Mouse (Mus musculus) MEL (cell line): Measurements from ENCODE around the gene Ywhag.

Experiments
- CTCF ChIP-seq, 3 experiments: IDR thresholded peaks in 2 of 3; conservative IDR thresholded peaks in 1 of 3; 2 replicates each; pipeline ENCODE4 v1.5.1; 2011 to 2012; ENCODE audit warnings: low read length in 3 of 3, low read depth in 2 of 3, mild to moderate bottlenecking in 2 of 3, improper control_type of control experiment in 1 of 3, inconsistent platforms in 1 of 3, mixed read lengths in 1 of 3, moderate library complexity in 1 of 3; ENCODE audit not compliant: control insufficient read depth in 1 of 3, insufficient read depth in 1 of 3, poor library complexity in 1 of 3, severe bottlenecking in 1 of 3
- E2F4 ChIP-seq: IDR thresholded peaks from 2 replicates; pipeline ENCODE4 v1.6.1; 2011; ENCODE audit warnings: low read depth, low read length, improper control_type of control experiment, borderline replicate concordance
- EP300 ChIP-seq, 2 experiments: IDR thresholded peaks; 2 replicates each; pipeline ENCODE4 v1.6.1; 2011; ENCODE audit warnings: improper control_type of control experiment in 2 of 2, low read length in 2 of 2, low read depth in 1 of 2, mild to moderate bottlenecking in 1 of 2
- GABPA ChIP-seq: IDR thresholded peaks from 2 replicates; pipeline ENCODE4 v1.6.1; 2012; ENCODE audit warnings: low read depth, mild to moderate bottlenecking, inconsistent platforms, low read length, improper control_type of control experiment, moderate library complexity
- HCFC1 ChIP-seq: IDR thresholded peaks from 2 replicates; pipeline ENCODE4 v1.6.1; 2012; ENCODE audit warnings: low read depth, mild to moderate bottlenecking, inconsistent platforms, low read length, improper control_type of control experiment, moderate library complexity
- MAZ ChIP-seq: IDR thresholded peaks from 2 replicates; pipeline ENCODE4 v1.6.1; 2012; ENCODE audit warnings: low read depth, mild to moderate bottlenecking, inconsistent platforms, low read length, improper control_type of control experiment
- MYC ChIP-seq: IDR thresholded peaks from 2 replicates; pipeline ENCODE4 v1.6.1; 2011; ENCODE audit warnings: low read depth, mild to moderate bottlenecking, low read length, improper control_type of control experiment, moderate library complexity
- NELFE ChIP-seq: IDR thresholded peaks from 2 replicates; pipeline ENCODE4 v1.6.1; 2011; ENCODE audit warnings: low read depth, low read length, improper control_type of control experiment
- NRF1 ChIP-seq: IDR thresholded peaks from 2 replicates; pipeline ENCODE4 v1.6.1; 2014; ENCODE audit warnings: low read depth, mild to moderate bottlenecking, inconsistent platforms, low read length, improper control_type of control experiment, moderate library complexity; ENCODE audit not compliant: poor library complexity, insufficient read depth, severe bottlenecking
- POLR2A ChIP-seq, 2 experiments: IDR thresholded peaks; 2 replicates each; pipeline ENCODE4 v1.6.1; 2011 to 2012; ENCODE audit warnings: low read length in 2 of 2, mild to moderate bottlenecking in 2 of 2, control low read depth in 1 of 2, improper control_type of control experiment in 1 of 2, low read depth in 1 of 2, moderate library complexity in 1 of 2; ENCODE audit not compliant: control insufficient read depth in 1 of 2, insufficient read depth in 1 of 2, poor library complexity in 1 of 2
- TCF12 ChIP-seq: IDR thresholded peaks from 2 replicates; pipeline ENCODE4 v1.6.1; 2014; ENCODE audit warnings: low read depth, mild to moderate bottlenecking, inconsistent platforms, low read length, improper control_type of control experiment, moderate library complexity
- UBTF ChIP-seq: IDR thresholded peaks from 2 replicates; pipeline ENCODE4 v1.6.1; 2012; ENCODE audit warnings: low read depth, mild to moderate bottlenecking, inconsistent platforms, low read length, improper control_type of control experiment, moderate library complexity, borderline replicate concordance; ENCODE audit not compliant: insufficient read depth
- USF1 ChIP-seq: IDR thresholded peaks from 2 replicates; pipeline ENCODE4 v1.6.1; 2014; ENCODE audit warnings: low read depth, mild to moderate bottlenecking, inconsistent platforms, low read length, improper control_type of control experiment, moderate library complexity
- ZMIZ1 ChIP-seq: IDR thresholded peaks from 2 replicates; pipeline ENCODE4 v1.6.1; 2012; ENCODE audit warnings: low read depth, mild to moderate bottlenecking, inconsistent platforms, low read length, improper control_type of control experiment, moderate library complexity

- TF ChIP-seq CTCF (IDR thresholded peaks at IDR 0.05 in 2 of 3, conservative IDR thresholded peaks at IDR 0.05 in 1 of 3; ENCODE audit: control insufficient read depth in 1 of 3, insufficient read depth in 1 of 3, low read depth in 2 of 3, low read length in 3 of 3, poor library complexity in 1 of 3, severe bottlenecking in 1 of 3) (no peak), NRF1 (no peak), UBTF (no peak), MYC (no peak), USF1 (no peak), EP300 (IDR thresholded peaks at IDR 0.05; ENCODE audit: low read depth in 1 of 2, low read length in 2 of 2) (no peak), MAZ (no peak), TCF12 (no peak), POLR2A (IDR thresholded peaks at IDR 0.05; ENCODE audit: control insufficient read depth in 1 of 2, insufficient read depth in 1 of 2, low read depth in 1 of 2, low read length in 2 of 2, poor library complexity in 1 of 2) (no peak), E2F4 (no peak), GABPA (no peak), NELFE (no peak), ZMIZ1 (no peak), HCFC1 (no peak)
Observed at GRCm38 (mm10) chr5:135867637-135868593, 66.5 kb downstream of the Ywhag start.
